Mouse (Mus musculus) testis, adult 2 months (tissue): ENCODE measurements around the gene Baz1a.

ENCODE experiments used
- CTCF ChIP-seq: fragments of 200-500 bp; IDR thresholded peaks from 2 replicates; pipeline ENCODE4 v1.5.1; 2012; ENCODE audit warnings: low read depth, mild to moderate bottlenecking, inconsistent platforms, low read length, moderate library complexity; ENCODE audit not compliant: control insufficient read depth, insufficient read depth, insufficient replicate concordance
- POLR2A ChIP-seq: fragments of 200-500 bp; IDR thresholded peaks from 2 replicates; pipeline ENCODE4 v1.6.1; 2012; ENCODE audit warnings: low read depth, mild to moderate bottlenecking, inconsistent platforms, low read length, moderate library complexity; ENCODE audit not compliant: control insufficient read depth

- TF ChIP-seq CTCF: no peak
- TF ChIP-seq POLR2A: no peak
These were observed 45.1 kb downstream of the Baz1a start for GRCm38 (mm10) chr12:54969033-54969432.
